Mouse (Mus musculus): ENCODE results near the gene Arl6ip4.

GRCm38 (mm10) chr5:124155943-124156342 is 40.1 kb downstream of the Arl6ip4 start:
- TF ChIP-seq CTCF (IDR thresholded peaks at IDR 0.05; ENCODE audit: low read depth, low read length) (no peak), EP300 (IDR thresholded peaks at IDR 0.05; ENCODE audit: insufficient read depth, low read depth, low read length) (no peak), POLR2A (IDR thresholded peaks at IDR 0.05; ENCODE audit: insufficient read depth, low read length) (no peak)
